Mouse (Mus musculus) cerebellum, adult 8-10 months (tissue): ENCODE measurements around the gene Mrps15.
"Not testable (repeated sequence)": the region's sequence is repeated elsewhere in the genome, so short reads cannot be mapped to it uniquely, and the experiment has no call there.

ENCODE experiments used
- DNase-seq: peaks from one replicate; pipeline ENCODE4 v3.0.0; 2022

Mrps15 gene

DNA sequence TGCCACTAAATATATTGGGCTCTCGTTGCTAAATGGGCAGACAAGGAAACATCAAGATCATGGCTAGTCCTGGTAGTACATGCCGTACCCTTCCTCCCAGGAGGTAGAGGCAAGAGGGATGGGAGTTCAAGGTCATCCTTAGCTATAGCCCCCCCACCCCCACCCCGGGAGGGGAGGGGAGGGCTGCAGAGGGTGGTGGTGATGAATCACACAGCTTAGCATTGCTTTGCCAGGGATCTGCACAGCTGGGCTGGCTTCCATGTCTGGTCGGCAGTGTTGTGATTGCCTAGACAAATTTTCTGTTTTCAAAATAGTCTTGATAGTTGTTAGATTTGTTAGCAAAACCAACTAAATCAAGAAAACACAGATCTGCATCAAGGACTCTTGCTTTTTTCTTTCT lies 32.5 kb downstream of the Mrps15 start:
- DNase-seq, result no peak

DNA sequence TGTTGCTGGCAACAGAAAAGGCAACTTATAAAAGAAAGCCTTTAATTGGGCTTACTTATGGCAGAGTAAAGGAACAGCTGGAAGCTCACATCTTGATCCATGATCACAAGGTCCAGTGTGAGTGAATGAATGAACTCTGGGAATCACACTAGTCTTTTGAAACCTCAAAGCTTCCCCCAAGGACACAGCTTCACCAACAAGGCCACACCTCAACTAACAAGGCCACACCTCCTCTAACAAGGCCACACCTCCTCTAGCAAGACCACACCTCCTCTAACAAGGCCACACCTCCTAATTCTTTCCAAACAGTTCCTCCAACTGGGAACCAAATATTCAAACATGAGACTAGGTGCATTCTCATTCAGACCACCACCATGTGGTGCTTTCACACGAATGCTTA lies 34.9 kb downstream of the Mrps15 start:
- DNase-seq, result no peak

DNA sequence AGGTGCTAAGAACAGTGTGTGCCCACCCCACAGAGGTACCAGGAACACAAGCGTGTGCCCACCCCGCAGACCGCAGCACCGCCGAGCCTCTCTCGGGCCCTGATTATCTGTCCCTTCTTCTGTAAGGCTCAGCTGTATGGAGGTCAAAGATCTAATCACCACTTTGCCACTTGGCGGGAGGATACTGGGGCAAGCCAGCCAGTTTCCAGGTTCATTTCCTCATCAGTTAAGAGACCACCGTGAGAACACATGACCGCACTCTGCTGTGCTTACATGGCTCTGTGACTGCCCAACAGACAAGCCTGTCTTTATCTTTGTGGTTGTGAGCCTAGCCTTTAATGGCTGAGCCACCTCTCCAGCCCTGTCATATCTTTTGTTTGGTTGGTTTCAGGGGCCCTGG lies 36.3 kb downstream of the Mrps15 start:
- DNase-seq, result no peak

DNA sequence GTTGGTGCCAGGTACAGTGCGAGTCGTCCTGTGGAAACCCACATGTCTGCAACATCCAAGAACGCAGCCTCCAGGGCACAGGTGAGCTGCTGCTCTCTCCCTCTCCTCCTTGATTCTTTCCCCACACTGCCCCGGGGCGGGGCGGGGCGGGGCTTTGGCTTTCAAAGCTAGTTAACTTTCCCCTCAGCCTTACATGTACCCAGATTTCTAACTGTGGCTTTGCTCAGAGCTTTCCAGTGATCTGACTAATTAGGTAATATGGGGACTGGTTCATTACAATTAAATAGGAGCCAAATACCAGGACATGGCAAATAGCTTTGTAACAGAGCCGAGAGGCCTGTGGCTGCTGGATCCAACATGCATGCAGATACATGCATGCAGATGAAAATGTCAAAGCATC lies 37.7 kb downstream of the Mrps15 start:
- no peak for DNase-seq

DNA sequence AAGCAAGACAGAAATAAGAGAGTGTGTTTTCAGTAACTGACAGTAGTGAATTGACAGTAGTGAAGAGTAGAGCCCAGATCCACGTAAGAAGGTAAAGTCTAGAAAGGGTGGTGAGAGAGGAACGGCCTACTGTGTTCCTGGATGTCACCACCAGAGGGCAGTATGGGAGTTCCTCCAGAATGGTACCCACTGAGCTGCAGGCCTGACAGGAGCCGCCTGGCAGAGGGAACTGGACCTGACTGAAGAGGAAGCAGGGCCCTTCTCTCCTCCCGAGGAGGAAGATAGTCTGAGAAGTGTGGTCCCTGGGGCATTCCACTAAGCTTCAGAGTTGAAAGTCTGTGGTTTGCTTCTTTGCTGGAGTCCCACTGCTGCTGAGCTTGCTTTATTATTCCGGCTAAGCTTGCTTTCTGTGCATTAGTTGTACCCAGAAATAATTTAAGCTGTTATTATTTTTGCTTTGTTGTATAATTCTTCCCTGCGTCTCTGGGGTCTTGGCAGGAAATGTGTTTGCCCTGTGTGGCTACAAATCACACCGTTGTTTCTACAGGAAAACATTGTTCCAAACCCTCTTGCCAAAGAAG lies 39.4 kb downstream of the Mrps15 start:
- DNase-seq, result peak; percentile 86

DNA sequence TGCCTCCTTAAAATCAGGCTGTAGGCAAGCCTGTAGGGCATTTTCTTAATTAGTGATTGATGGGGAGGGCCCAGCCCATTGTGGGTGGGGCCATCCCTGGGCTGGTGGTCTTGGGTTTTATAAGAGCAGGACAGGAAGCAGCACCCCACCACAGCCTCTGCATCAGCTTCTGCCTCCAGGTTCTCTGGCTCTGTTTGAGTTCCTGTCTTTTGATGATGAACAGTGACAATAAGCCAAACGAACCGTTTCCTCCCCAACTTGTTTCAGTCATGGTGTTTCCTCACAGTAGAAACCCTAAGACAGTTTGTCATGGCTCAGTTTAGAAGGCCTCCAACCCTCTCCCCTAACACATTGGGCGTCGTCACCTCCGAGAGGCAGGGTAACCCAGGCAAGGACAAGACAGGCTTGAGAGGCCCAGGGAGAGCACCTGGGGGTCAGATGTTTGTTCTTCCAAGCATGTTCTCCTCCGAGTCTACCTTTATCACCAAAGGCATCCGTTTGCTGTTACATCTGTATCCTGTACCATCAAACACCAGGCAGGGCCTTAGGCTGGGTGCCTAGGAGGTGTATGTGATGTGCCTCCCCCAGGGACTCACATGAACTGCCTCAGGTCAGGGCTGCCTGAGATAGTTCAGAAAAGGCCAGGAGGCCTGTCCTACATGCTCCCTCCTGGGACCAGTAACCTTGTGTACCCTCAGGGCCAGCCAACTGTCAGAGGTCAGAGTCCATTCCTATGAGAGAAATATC lies 43.5 kb downstream of the Mrps15 start:
- DNase-seq, result no peak

DNA sequence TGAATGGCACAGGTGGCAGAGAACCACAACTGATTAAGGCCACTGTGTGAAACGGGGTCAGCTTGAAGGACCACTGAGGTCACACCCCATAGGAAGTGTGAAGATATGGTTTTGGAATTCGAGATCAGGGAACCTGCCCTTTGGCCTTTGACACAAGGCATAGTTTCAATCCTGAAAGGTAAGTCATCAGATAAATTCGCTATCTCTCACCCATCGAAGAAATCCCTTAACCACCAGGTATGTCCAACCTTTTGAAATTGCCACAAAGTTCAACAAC lies 44.1 kb downstream of the Mrps15 start:
- DNase-seq, result no peak

DNA sequence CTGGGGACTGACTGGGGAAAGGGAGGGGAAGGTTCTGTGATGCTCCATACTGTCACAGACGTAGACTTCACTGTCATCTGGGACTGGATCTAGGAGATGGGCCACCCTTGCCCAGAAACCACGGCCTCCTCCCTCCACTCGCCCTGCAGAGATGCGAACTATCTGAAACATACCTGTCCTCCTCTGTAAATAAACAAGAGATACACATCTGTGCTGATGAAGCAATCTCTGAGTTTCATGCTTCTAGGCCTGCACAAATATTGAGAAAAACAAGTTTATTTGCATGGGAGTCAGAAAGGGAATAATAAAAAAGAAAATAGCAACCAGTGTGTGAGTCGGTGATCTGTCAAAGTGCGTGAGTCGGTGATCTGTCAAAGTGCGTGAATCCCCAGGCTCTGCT lies 45.1 kb downstream of the Mrps15 start:
- DNase-seq, result no peak

DNA sequence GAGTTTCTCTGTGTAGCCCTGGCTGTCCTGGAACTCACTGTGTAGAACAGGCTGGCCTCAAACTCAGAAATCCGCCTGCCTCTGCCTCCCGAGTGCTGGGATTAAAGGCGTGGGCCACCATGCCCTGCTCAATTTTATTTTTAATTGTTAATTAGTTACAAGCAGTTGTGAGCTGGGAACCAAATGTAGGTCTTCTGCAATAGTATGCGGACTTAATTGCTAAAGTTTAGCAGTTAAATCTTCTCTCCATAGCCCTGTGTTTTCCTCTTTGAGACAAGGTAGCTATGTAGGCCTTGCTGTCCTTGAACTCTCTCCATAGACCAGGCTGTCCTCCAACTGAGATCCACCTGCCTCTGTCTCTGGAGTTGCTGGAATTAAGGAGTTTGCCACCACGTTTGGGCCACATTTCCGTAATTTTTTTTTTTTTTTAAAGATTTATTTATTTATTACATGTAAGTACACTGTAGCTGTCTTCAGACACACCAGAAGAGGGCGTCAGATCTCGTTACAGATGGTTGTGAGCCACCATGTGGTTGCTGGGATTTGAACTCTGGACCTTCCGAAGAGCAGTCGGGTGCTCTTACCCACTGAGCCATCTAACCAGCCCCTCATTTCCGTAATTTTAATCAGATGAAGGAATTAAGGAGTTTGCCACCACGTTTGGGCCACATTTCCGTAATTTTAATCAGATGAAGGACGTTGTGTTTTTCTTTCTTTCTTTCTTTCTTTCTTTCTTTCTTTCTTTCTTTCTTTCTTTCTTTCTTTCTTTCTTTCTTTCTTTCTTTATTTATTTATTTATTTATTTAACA lies 49.1 kb downstream of the Mrps15 start:
- DNase-seq, result not testable (repeated sequence)

DNA sequence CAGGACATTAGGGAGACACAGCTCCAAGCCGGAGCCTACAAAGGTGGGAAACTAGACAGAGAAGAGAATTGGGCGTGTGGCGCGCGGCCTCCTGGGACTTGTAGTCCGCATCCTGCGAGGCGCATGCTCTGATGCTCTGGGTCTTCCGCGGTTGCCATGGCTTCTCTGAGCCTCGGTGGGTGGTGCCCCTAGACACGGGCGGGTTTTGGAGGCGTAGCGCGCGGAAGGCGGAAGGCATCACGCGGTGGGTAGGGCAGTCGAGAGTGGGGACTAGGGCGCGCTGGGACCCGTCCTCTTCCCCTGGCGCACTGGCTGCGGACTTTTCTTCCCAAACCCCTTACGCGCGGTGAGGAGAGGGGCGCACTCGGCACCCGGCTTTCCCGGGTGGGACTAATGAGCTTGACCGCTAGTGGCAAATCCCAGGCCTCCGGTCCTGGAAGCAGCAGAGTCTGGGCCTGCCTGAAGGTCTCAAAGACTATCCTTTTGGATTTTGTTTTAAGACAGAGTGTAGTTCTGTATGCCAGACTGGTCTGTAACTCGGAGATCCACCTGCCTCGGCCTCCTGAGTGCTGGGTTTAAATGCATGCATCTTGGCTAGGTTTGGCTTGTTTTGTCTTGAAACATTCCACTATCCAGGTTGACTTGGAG lies 49.9 kb downstream of the Mrps15 start, which contains the start of gene Lsm10:
Lsm10 (plus strand) TSS at position 160 of the 648 bp plus-strand sequence.
- peak; percentile 89 for DNase-seq

DNA sequence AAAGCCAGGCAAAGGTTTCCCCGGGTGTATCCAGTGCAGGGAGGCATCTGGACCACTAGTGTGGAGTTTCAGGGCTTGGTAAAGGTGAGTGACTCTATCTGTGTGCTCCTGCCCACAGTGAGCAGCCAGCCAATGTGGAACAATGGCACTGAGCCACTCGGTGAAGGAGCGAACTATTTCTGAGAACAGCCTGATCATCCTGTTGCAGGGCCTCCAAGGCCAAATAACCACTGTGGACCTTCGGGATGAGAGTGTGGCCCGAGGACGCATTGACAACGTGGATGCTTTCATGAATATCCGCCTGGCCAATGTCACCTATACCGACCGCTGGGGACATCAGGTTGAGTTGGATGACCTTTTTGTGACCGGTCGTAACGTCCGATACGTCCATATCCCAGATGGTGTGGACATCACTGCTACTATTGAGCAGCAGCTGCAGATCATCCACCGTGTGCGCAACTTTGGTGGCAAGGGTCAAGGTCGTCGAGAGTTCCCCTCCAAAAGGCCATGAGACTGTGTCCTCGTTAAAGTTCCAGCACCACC lies 51.1 kb downstream of the Mrps15 start:
- DNase-seq, result peak; percentile 25

DNA sequence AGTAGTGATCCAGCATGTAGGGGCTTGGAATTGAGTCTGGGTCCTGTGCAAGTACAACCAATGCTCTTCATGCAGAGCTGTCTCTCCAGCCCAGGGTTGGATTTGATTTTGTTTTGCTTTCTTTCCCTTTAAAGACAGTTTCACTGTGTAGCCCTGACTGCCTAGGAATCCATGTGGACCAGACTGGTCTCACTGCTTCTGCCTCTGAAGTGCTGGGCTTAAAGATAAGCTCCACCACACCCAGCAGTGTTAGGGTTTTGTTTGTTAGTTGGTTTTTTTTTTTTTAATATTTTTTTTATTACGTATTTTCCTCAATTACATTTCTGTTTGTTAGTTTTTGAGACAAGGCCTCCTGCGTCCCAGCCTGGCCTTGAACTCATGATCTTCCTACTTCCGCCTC lies 52.6 kb downstream of the Mrps15 start:
- no peak for DNase-seq

DNA sequence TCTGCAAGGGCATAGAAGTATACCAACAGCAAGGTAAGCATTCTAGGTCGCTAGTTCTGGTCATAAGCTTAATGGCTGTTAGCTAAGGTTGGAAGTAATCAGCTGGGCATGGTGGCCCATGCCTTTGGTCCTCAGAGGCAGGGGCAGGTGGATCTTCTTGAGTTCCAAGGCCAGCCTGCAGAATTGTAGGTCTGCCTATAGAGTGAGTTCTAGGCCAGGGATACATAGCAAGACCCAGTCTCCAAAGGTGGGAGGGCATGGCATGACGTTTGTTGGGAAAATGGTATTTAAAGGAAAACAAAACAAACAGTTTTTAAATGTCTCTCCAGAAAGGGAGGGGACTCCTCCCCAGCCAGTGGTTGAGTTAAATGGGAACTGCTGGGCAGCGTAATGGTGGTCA lies 54.0 kb downstream of the Mrps15 start:
- DNase-seq, result no peak

DNA sequence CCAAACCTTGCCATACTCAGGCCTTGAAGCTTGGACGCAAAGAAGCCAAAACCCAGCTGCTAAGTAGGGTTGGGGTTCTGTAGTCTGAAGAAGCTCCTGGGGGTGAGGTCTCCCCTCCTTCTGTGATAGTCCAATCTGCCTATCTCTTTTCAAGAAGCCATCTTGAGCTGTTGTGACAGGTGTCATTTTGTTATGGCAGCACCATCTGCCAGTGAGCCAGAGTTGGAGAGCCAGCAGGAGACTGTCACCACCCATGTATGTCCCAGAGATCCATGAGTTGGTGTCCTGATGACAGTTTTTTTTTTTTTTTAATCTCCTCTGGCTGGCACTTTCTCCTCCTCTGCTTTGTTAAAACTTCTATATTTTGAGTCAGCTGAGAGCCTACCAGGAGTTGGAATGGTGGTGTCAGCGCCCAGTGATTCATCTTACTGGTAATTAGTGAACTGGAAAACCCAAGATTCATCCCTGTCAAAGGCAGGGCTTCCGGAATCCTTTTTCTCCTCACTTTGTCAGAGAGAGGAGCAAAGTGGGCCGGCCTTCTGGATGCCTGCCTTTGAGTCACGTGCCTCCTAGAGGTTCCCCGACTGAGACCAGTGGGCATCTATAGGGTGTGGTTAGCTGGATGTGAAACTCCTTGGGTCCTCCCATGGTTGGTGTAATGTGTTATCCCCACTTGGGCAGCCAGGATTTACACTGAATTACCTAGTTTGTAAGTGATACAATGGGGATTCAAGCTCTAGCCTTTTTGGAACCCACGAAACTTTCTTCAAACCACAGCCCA lies 55.5 kb downstream of the Mrps15 start:
- peak; percentile 27 for DNase-seq

DNA sequence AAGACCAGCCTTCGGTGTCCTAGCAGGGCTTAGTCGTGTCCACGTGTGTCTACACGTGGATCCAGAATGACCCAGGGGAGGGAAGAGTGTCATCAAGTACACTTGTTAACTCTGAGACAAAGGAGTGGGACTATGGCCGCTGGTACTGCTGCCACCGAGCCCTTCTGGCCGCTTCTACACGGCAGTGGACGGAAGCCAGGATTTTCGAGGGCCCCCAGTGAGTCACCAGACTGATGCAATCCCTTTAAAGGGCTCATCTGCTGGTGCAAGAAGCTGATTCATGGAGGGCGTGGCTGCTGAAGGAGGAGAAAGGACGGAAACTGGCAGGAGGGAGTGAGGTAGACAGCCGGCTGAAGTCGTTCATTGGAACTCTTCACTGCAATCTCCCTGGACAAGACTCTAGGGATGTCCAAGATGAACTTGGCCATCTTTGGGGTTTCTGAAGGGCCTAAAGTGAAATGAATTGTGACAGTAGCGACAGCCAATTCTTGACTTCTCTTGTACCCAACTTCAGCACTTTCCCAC lies 56.4 kb downstream of the Mrps15 start:
- peak; percentile 78 for DNase-seq

DNA sequence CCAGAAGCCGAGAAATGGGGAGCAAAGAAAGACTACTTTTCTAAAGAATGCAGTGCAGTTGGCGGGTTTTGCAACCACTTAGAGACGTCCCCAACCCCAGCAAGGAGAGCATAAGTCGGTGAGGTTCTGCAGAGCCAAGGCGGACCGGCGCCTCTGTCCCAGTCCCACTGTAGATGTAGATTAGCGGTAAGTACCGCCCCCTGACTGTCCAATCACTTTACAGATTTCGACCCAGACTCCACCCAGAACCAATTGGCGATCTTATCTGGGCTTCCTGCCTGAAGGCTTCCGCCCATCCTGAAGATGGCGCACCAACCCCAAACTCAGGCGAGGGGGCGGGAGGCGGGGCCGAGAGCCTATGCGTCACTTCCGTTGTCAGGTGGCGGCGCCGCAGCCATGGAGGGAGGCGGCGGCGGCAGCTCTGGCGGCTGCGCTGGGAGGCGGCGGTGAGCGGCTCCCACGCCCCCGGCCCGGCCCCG lies 56.9 kb downstream of the Mrps15 start, which contains the start of gene Stk40:
Stk40 (plus strand) TSS at position 368 of the 479 bp plus-strand sequence.
- DNase-seq, result peak; percentile 94

DNA sequence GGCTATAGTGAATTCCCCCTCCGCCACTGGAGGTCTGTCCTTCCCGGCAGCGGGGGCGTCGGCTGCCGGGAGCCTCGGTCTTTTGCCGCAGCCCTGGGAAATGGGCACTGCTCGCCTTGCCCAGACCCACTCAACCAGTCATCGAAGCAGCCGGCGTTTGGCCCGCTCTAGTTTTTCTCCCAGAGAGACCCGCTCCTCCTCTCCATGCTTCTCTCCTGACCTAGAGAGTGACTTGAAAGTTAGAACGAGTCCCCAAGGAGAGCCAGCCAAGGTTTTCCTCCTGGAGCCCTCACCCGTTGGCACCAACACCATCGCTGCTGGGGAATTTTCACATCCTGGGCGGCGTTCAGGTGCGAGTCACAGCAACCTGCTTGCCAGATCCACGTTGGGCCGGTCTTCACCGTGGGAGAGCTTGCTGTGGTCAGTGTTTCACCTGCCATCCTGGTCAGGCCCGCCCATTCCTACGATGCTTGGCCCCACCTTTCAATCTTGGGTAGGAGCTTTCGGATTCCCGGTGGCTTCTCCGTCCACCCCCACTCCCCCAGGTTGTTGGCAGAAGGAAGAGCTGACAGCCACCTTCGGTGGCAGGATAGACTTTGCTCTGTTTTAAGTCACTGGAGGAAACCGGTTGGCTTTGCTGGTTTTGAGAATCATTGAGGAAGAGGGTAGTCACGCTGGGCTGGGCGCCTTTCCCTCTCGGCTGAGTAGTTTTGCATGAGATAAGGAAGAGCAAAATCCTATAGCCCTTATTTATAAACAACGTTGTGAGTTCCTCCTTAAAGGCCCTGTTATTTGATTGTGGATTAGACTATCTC lies 57.7 kb downstream of the Mrps15 start:
- peak; percentile 68 for DNase-seq
